Mouse (Mus musculus) E14TG2a.4 (cell line): ENCODE measurements around the gene Rin2.

ENCODE experiments used
- H3K27me3 ChIP-seq: 2 replicates; pipeline ENCODE4 v1.6.1; 2014; ENCODE audit warnings: low read length, control low read depth; ENCODE audit not compliant: insufficient read depth
- H3K36me3 ChIP-seq: 2 replicates; pipeline ENCODE4 v1.6.1; 2014; ENCODE audit warnings: low read length, control low read depth; ENCODE audit not compliant: insufficient read depth
- H3K4me1 ChIP-seq: replicated peaks from 2 replicates; pipeline ENCODE4 v1.6.1; 2014; ENCODE audit warnings: low read depth, low read length, control low read depth
- H3K4me3 ChIP-seq: replicated peaks from 2 replicates; pipeline ENCODE4 v1.5.1; 2014; ENCODE audit warnings: mild to moderate bottlenecking, low read length
- H3K9me3 ChIP-seq: 2 replicates; pipeline ENCODE4 v1.6.1; 2014; ENCODE audit warnings: low read length, control low read depth
- CTCF ChIP-seq: conservative IDR thresholded peaks from 2 replicates; pipeline ENCODE4 v1.5.1; 2014; ENCODE audit warnings: low read length
- NANOG ChIP-seq: IDR thresholded peaks from 2 replicates; pipeline ENCODE4 v1.6.1; 2014; ENCODE audit warnings: borderline replicate concordance, low read length, mixed read lengths
- POU5F1 ChIP-seq: IDR thresholded peaks from 2 replicates; pipeline ENCODE4 v1.6.1; 2014; ENCODE audit warnings: low read length, borderline replicate concordance

Gene Rin2

GRCm38 (mm10) chr2:145680762-145681161, 5.7 kb downstream of the Rin2 start:
- Histone ChIP-seq H3K27me3 (peaks cover 10% of the 10 kb centered on the region), H3K4me3 (no peak overlapping the region), H3K4me1 (peaks cover 3% of the 10 kb centered on the region), H3K36me3 (no peaks in the 10 kb centered on the region), H3K9me3 (peaks cover 7% of the 10 kb centered on the region)
- no peak for TF ChIP-seq NANOG
- no peak for TF ChIP-seq POU5F1
- no peak for TF ChIP-seq CTCF

GRCm38 (mm10) chr2:145681626-145682025, 6.6 kb downstream of the Rin2 start:
- peaks cover 8% of the 10 kb centered on the region for H3K27me3 ChIP-seq
- no peaks in the 10 kb centered on the region for H3K36me3 ChIP-seq
- no peaks in the 10 kb centered on the region for H3K4me1 ChIP-seq
- H3K4me3 ChIP-seq: no peak overlapping the region
- TF ChIP-seq POU5F1 (no peak), NANOG (no peak)
- peaks cover 7% of the 10 kb centered on the region for H3K9me3 ChIP-seq

- no peaks in the 10 kb centered on the region for H3K27me3 ChIP-seq
- no peaks in the 10 kb centered on the region for H3K4me1 ChIP-seq
- H3K4me3 ChIP-seq: no peak overlapping the region
- H3K9me3 ChIP-seq: no peaks in the 10 kb centered on the region
- TF ChIP-seq CTCF: no peak
- TF ChIP-seq NANOG: no peak
- no peak for TF ChIP-seq POU5F1
- no peaks in the 10 kb centered on the region for H3K36me3 ChIP-seq
Measured at GRCm38 (mm10) chr2:145682924-145683323, 7.9 kb downstream of the Rin2 start.

DNA sequence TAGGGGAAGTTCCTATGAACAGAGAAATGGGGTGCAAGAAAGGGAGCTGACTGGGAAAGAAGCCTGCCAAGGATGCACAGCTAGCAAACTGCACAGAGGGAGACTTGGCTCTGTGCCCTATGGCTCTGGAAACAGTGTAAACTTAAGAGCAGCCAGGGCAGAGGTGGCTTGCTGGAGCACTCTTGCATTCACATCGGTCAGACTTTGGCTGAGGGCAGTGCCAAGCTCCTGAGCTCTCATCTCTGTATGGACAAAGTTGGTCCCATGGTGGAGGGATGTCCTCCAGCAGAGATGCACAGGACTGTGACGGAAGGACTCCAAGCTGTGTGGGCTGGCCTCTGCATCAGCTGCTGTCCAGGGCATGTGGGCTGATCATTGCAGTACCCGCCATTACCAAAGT, 8.5 kb downstream of the Rin2 start:
- H3K4me1 ChIP-seq: no peaks in the 10 kb centered on the region
- H3K9me3 ChIP-seq: no peaks in the 10 kb centered on the region
- H3K36me3 ChIP-seq: no peaks in the 10 kb centered on the region
- no peak for TF ChIP-seq CTCF
- no peak for TF ChIP-seq POU5F1
- TF ChIP-seq NANOG: no peak
- H3K4me3 ChIP-seq: no peak overlapping the region
- no peaks in the 10 kb centered on the region for H3K27me3 ChIP-seq

- Histone ChIP-seq H3K4me1 (no peaks in the 10 kb centered on the region), H3K4me3 (no peak overlapping the region), H3K36me3 (no peaks in the 10 kb centered on the region), H3K27me3 (no peaks in the 10 kb centered on the region), H3K9me3 (no peaks in the 10 kb centered on the region)
- TF ChIP-seq POU5F1: no peak
- TF ChIP-seq NANOG: no peak
Measured at GRCm38 (mm10) chr2:145684151-145684550, 9.1 kb downstream of the Rin2 start.

GRCm38 (mm10) chr2:145684891-145685290, 9.9 kb downstream of the Rin2 start:
- Histone ChIP-seq H3K9me3 (no peaks in the 10 kb centered on the region), H3K27me3 (no peaks in the 10 kb centered on the region), H3K4me1 (no peaks in the 10 kb centered on the region), H3K4me3 (no peak overlapping the region), H3K36me3 (no peaks in the 10 kb centered on the region)
- TF ChIP-seq CTCF (no peak), NANOG (no peak), POU5F1 (no peak)

- Histone ChIP-seq H3K4me1 (no peaks in the 10 kb centered on the region), H3K9me3 (no peaks in the 10 kb centered on the region), H3K36me3 (no peaks in the 10 kb centered on the region), H3K4me3 (no peak overlapping the region), H3K27me3 (no peaks in the 10 kb centered on the region)
- no peak for TF ChIP-seq CTCF
- no peak for TF ChIP-seq NANOG
- no peak for TF ChIP-seq POU5F1
Measured at GRCm38 (mm10) chr2:145686017-145686416, 11.0 kb downstream of the Rin2 start.

- no peaks in the 10 kb centered on the region for H3K27me3 ChIP-seq
- H3K4me3 ChIP-seq: no peak overlapping the region
- TF ChIP-seq CTCF (no peak), NANOG (no peak), POU5F1 (no peak)
- H3K4me1 ChIP-seq: no peaks in the 10 kb centered on the region
- H3K36me3 ChIP-seq: no peaks in the 10 kb centered on the region
- H3K9me3 ChIP-seq: peaks cover 24% of the 10 kb centered on the region
Measured at GRCm38 (mm10) chr2:145691367-145692009, 16.5 kb downstream of the Rin2 start.

DNA sequence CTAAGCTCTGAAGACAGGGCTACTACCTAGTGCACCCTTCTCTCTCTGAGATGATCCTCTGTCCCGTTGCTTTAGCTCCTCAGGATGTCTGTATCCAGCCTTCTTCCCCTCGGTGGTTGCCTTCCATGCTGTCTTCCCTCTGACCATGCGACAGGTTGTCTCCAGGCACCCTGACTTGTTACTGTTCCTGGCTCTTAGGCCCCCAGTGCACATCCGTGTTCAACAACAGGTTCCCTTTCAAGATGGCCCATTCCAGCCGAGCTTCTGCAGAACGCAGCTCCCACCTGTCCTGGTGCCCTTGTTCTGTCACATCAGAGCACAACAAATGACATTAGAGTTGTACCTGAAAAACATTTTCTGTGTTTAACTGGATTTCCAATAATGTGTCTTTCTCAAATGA, 22.1 kb downstream of the Rin2 start:
- Histone ChIP-seq H3K36me3 (no peaks in the 10 kb centered on the region), H3K9me3 (peaks cover 24% of the 10 kb centered on the region), H3K27me3 (no peaks in the 10 kb centered on the region), H3K4me1 (no peaks in the 10 kb centered on the region), H3K4me3 (no peak overlapping the region)
- TF ChIP-seq POU5F1 (no peak), NANOG (no peak), CTCF (no peak)
